Mouse (Mus musculus) monocyte, adult 2 months (primary cell): ENCODE measurements around the gene Ttc22.

ENCODE experiments used
- DNase-seq, 2 experiments: peaks; one replicate each; pipeline ENCODE4 v3.0.0; 2022; ENCODE audit warnings: low spot score in 2 of 2, low read depth in 1 of 2

Ttc22 gene

GRCm38 (mm10) chr4:106655681-106656080, 33.4 kb downstream of the Ttc22 start:
- DNase-seq, result no peak

DNA sequence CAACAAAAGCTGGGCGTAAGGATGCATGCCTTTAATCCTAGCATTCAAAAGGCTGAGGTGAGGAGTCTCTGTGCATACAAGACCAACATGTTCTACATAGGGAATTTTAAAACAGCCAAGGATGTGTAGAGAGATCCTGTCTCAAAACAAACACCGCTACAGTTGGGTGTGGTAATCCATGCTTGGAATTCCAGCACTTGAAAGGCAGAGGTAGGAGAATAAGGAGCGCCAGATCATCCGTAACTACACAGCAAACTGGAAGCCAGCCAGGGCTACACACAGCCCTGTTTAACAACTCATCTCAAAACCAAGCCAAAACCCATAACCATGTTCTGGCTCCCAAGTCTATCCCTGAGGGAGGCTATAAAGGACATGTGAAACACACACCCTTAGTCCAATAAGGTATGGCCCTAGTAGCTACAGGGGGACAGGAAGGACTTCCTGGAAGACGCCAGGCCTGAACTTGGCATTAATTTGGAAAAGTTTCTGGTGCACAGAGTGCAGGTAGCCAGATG, 41.8 kb downstream of the Ttc22 start:
- DNase-seq, result no peak

- no peak for DNase-seq
Measured at GRCm38 (mm10) chr4:106664697-106665096, 42.5 kb downstream of the Ttc22 start.

DNA sequence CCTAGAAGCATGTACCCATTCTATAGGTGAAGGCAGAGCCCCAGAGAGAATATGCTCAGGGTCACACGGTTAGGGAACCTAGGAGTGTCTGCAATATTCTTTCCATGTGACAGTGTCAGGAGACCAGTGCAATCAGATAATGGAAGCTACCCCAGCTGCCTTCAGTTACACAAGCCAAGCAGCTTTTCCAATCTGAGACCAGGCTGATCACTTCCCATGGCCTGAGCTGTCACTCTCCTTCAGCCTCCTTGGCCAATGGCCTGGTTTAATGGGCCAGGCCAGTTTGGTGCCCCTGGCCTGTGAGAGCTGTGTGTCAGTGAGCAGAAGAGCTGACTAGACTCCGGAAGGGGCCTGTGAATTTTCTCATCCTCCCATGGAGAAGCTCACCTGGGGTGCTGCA, 43.0 kb downstream of the Ttc22 start:
- no peak for DNase-seq

DNA sequence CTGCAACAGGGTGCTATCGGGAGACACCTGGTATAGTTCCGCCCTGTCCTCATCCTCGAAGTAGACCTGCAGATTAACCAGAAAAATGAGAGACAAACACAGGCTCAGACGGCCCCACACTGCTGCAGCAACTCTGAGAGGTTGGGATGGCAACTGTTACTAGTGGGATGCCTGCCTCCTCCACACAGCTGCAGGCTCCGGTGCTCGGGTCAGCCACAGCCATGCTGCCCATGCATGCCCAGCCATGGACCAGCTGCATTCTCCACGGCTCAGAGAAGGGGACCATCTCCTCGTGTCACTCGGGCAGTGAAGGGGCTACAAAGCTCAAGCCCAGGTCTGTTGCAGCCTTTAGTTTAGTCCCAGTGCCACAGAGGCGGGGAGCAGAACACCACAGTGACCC, 43.4 kb downstream of the Ttc22 start:
- no peak for DNase-seq

DNA sequence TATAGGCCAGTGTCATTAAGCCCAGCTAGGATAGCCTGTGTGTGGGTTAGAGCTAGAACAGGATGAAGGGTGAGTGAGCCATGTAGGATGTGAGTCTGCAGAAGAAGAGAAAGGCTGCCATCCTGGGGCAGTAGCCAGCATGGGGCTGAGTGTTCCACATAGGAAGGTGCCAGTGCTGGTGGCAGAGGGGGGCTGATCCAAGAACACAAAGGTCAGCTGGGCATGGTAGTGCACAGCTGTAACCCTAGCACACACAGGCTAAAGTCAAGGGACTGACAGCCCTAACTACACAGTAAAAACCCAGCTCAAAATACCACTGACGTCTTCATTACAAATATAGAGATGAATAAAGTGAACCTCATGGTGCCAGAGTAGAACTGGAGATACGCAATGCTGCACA, 44.3 kb downstream of the Ttc22 start:
- DNase-seq, result no peak

DNA sequence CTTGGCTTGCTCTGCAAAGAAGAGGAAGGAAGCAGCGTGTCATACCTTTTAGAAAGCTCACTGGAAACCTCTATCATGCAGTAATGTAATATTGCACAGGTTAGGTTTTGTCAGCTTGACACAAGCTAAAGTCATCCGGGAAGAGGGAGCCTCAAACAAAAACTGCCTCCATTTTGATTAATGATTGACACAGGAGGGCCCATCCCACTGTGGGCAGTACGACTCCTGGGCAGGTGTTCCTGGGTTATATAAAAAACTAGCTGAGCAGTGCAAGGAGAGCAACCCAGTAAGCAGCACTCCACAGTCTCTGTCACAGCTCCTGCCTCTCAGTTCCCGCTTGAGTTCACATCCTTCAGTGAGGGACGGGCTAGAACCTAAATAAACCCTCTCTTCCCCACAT, 54.5 kb downstream of the Ttc22 start:
- no peak for DNase-seq

GRCm38 (mm10) chr4:106678442-106679118, 56.3 kb downstream of the Ttc22 start, which contains the start of gene Ttc4:
TSS of gene Ttc4 (minus strand) at chr4:106678944.
- DNase-seq, result peak; percentile 65 to 75

DNA sequence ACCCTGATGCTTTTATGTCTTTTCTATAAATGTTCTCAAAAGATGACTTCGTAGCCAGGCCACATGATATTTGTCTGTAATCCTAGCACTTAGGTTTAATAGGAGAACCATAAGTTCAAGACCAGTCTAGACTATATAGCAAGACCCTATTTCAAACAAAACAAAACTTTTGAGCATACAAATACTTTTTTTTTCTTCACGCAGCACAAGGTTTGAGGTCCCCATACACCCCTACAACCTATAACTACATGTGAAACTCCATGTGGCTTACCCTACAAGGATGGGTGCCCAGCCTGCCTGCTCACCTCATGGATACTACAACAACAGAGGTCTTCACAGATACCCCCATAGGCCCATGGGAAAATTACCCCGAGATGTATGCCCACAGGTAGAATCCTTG, 56.9 kb downstream of the Ttc22 start:
- no peak for DNase-seq

- DNase-seq, result no peak
Measured at GRCm38 (mm10) chr4:106680955-106681354, 58.7 kb downstream of the Ttc22 start.

DNA sequence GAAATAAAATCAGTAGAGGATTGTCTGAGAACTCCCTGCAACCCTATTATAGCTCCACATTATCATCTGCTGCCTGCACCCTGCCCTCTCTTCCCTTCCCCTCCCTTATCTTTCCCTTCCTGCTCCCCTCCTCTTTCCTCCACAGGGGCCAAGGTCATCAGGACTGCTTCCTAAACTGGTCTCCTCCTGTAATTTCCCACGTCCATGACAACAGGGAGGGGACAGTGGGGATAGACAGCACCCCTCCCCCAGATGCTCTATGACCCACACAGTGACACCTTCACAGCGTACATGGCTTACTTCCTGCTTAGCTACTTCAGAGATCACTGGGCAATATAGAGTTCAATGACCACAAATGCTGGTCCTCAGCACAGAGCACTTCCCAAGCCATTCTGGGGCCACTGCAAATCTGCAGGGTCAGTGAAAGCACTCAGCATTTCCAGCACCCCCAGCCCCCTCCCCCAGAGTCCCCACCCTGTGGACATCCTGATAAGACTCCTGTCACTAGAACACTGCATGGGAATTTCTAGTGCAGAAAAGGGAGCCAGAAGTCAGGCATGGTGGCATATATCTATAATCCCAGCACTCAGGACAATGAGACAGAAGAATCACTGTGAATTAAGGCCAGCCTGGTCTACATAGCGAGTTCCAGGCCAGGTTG, 66.5 kb downstream of the Ttc22 start:
- no peak for DNase-seq
